Mouse (Mus musculus) E14TG2a.4 (cell line): ENCODE data around the gene Sbk1.

Experiments
- CTCF ChIP-seq: conservative IDR thresholded peaks from 2 replicates; pipeline ENCODE4 v1.5.1; 2014; ENCODE audit warnings: low read length
- NANOG ChIP-seq: IDR thresholded peaks from 2 replicates; pipeline ENCODE4 v1.6.1; 2014; ENCODE audit warnings: borderline replicate concordance, low read length, mixed read lengths
- POU5F1 ChIP-seq: IDR thresholded peaks from 2 replicates; pipeline ENCODE4 v1.6.1; 2014; ENCODE audit warnings: low read length, borderline replicate concordance

DNA sequence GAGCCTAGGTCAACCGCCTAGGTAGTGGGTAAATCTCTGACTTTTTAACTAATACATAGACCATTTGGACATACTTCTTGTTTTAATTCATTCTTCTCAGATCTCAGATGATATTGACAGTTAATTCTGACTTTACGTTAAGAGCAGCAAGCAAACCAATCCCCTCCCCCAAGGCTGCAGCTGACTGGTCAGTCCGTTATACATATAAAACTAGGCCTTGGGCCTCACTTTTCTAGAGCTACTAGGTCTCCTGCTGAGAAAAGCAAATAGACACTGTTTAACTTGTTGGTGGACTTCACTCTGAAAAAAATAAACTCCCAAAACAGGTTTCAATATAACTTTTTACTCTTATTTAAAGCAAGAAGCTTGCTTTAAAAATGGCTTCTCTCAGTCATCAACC, 37.8 kb upstream of the Sbk1 start:
- TF ChIP-seq CTCF (no peak), NANOG (no peak), POU5F1 (no peak)
